Mouse (Mus musculus): ENCODE measurements at regions not wholly inside any gene's neighbourhood (a gene's known extent, or its start where the extent isn't known, plus 50 kb on each side); places are given as distances from the start of the nearest gene placed in this dataset.

DNA sequence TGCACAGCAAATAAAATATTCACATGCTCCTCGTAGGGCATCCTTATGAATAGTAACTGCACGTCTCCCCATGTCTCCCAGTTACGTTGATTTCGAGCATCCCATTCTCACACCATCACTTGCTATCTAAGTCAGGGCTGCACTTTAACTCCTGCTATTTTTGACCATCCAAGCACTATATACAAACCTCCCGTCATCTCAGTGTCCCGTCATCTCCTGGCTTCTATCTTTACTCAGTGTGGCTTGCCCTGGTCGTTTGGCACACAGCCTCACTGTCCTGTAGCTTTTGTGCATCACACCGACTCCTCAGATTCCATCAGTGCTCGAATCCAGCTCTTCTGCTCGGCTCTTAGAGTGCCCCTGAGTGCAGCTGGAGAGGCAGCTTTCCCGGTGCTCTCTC lies 74.4 kb downstream of the Ccdc54 start:
- no peak for TF ChIP-seq CTCF (conservative IDR thresholded peaks at IDR 0.05; ENCODE audit: low read length)
- no peak for TF ChIP-seq NANOG (IDR thresholded peaks at IDR 0.05; ENCODE audit: borderline replicate concordance, low read length)
